Mouse (Mus musculus) forebrain, embryonic 14.5 days (tissue): Measurements from ENCODE around the gene Mob2. TPM values are rescaled to one million over a fixed set of nuclear protein-coding genes. Genes with fewer than 3 reads are reported as not detected.

Experiments used
- ATAC-seq: fragments of 200-750 bp; cut with Nextera tagmentation; 2 replicates; pipeline ENCODE4 v1.8.0; 2017; ENCODE audit warnings: mild to moderate bottlenecking, moderate library complexity
- DNase-seq: peaks from one replicate; pipeline ENCODE4 v3.0.0-alpha.2; 2015; ENCODE audit warnings: low spot score
- H3K27ac ChIP-seq: fragments of 300-500 bp; sonication (generic); 2 replicates; pipeline ENCODE4 v1.5.1; 2014; ENCODE audit warnings: low read depth, mild to moderate bottlenecking, control low read depth, low read length, moderate library complexity
- H3K27me3 ChIP-seq: fragments of 300-500 bp; sonication (generic); replicated peaks from 2 replicates; pipeline ENCODE4 v1.6.1; 2014; ENCODE audit warnings: low read length, control low read depth, mixed read lengths; ENCODE audit not compliant: control insufficient read depth, insufficient read depth
- H3K36me3 ChIP-seq: fragments of 300-500 bp; sonication (generic); 2 replicates; pipeline ENCODE4 v1.6.1; 2014; ENCODE audit warnings: low read length, control low read depth; ENCODE audit not compliant: control insufficient read depth, insufficient read depth
- H3K4me1 ChIP-seq: fragments of 300-500 bp; sonication (generic); 2 replicates; pipeline ENCODE4 v1.6.1; 2014; ENCODE audit warnings: antibody characterized with exemption, low read length, control low read depth; ENCODE audit not compliant: control insufficient read depth, insufficient read depth
- H3K4me2 ChIP-seq: fragments of 300-500 bp; sonication (generic); 2 replicates; pipeline ENCODE4 v1.6.1; 2014; ENCODE audit warnings: mild to moderate bottlenecking, control low read depth, low read length
- H3K4me3 ChIP-seq: fragments of 300-500 bp; sonication (generic); 2 replicates; pipeline ENCODE4 v1.5.1; 2014; ENCODE audit warnings: low read depth, low read length, control low read depth
- H3K9ac ChIP-seq: fragments of 300-500 bp; sonication (generic); 2 replicates; pipeline ENCODE4 v1.6.1; 2014; ENCODE audit warnings: mild to moderate bottlenecking, low read length, control low read depth, moderate library complexity
- H3K9me3 ChIP-seq: fragments of 300-500 bp; sonication (generic); replicated peaks from 2 replicates; pipeline ENCODE4 v1.6.1; 2016; ENCODE audit warnings: low read length, control low read depth, mixed read lengths; ENCODE audit not compliant: control insufficient read depth
- WGBS: fragments of 180-500 bp; shearing (Covaris S2); extraction: QIAGEN DNeasy Blood & Tissue Kit; methylation state at CpG from one replicate; pipeline ENCODE4 v1.1.7; 2014; 5-methylcytosine and 5-hydroxymethylcytosine counted together
- polyA plus RNA-seq: library from polyadenylated mRNA; unstranded; fragments of >200 nt; fragmentation: Nextera tagmentation; extraction: Ambion mirVana; gene quantifications from 2 replicates; pipeline ENCODE4 v1.2.1, GENCODE M21; 2014

Gene Mob2
- polyA plus RNA-seq, 1 experiment from 2014 or later = 57.9 TPM

GRCm38 (mm10) chr7:142019699-142020098 is 41.2 kb downstream of the Mob2 start:
- Histone ChIP-seq H3K27ac (no peak overlapping the region), H3K4me1 (no peaks in the 10 kb centered on the region), H3K4me2 (no peak overlapping the region), H3K27me3 (no peaks in the 10 kb centered on the region), H3K36me3 (peaks cover 11% of the 10 kb centered on the region; the same call in 1 of the 2 replicates), H3K4me3 (no peak overlapping the region), H3K9me3 (no peaks in the 10 kb centered on the region), H3K9ac (no peak overlapping the region)
- ATAC-seq (no peak), DNase-seq (no peak)
- WGBS = 50% methylated on average over 2 of the region's 2 CpGs

- 64% methylated on average over 1 of the region's 1 CpGs for WGBS
- no peak overlapping the region for H3K4me3 ChIP-seq
- H3K27ac ChIP-seq = no peak overlapping the region
- H3K27me3 ChIP-seq = no peaks in the 10 kb centered on the region
- H3K36me3 ChIP-seq = peaks cover 25% of the 10 kb centered on the region
- no peak overlapping the region for H3K9ac ChIP-seq
- no peaks in the 10 kb centered on the region for H3K9me3 ChIP-seq
- no peaks in the 10 kb centered on the region for H3K4me1 ChIP-seq
- 0 out of 2 replicates have a peak, but pooled peaks have one; percentile 40 for ATAC-seq
- peak; percentile 58 for DNase-seq
- H3K4me2 ChIP-seq = no peak overlapping the region
Measured at GRCm38 (mm10) chr7:142016562-142016961, 44.3 kb downstream of the Mob2 start.

GRCm38 (mm10) chr7:142001597-142002340 is 59.1 kb downstream of the Mob2 start:
- Histone ChIP-seq H3K9ac (no peak overlapping the region), H3K27me3 (no peaks in the 10 kb centered on the region), H3K36me3 (peaks cover 88% of the 10 kb centered on the region), H3K4me3 (no peak overlapping the region), H3K4me1 (no peaks in the 10 kb centered on the region), H3K27ac (0 out of 2 replicates have a peak overlapping the region, but pooled peaks have one; percentile 9), H3K4me2 (no peak overlapping the region), H3K9me3 (no peaks in the 10 kb centered on the region)
- ATAC-seq (peak; percentile 28; the same call in 1 of the 2 replicates), DNase-seq (no peak)
- WGBS = 60% methylated on average over 22 of the region's 22 CpGs

GRCm38 (mm10) chr7:142000661-142001060 is 60.2 kb downstream of the Mob2 start:
- peaks cover 95% of the 10 kb centered on the region for H3K36me3 ChIP-seq
- H3K9ac ChIP-seq = no peak overlapping the region
- H3K27ac ChIP-seq = no peak overlapping the region; the same call in 1 of the 2 replicates
- no peaks in the 10 kb centered on the region for H3K27me3 ChIP-seq
- ATAC-seq (no peak), DNase-seq (no peak)
- H3K4me2 ChIP-seq = no peak overlapping the region
- H3K9me3 ChIP-seq = no peaks in the 10 kb centered on the region
- WGBS = 93% methylated on average over 3 of the region's 3 CpGs
- no peaks in the 10 kb centered on the region for H3K4me1 ChIP-seq
- H3K4me3 ChIP-seq = no peak overlapping the region

GRCm38 (mm10) chr7:141994121-141994520 is 66.7 kb downstream of the Mob2 start:
- no peak for ATAC-seq
- Histone ChIP-seq H3K36me3 (peaks cover 100% of the 10 kb centered on the region), H3K4me3 (no peak overlapping the region), H3K4me1 (no peaks in the 10 kb centered on the region), H3K27ac (no peak overlapping the region), H3K27me3 (no peaks in the 10 kb centered on the region), H3K9ac (no peak overlapping the region), H3K9me3 (no peaks in the 10 kb centered on the region), H3K4me2 (no peak overlapping the region)
- WGBS = 89% methylated on average over 4 of the region's 4 CpGs
- DNase-seq = no peak

- H3K4me3 ChIP-seq = no peak overlapping the region
- no peaks in the 10 kb centered on the region for H3K9me3 ChIP-seq
- DNase-seq (no peak), ATAC-seq (no peak)
- no peak overlapping the region for H3K4me2 ChIP-seq
- 74% methylated on average over 2 of the region's 2 CpGs for WGBS
- peaks cover 100% of the 10 kb centered on the region for H3K36me3 ChIP-seq
- H3K27me3 ChIP-seq = no peaks in the 10 kb centered on the region
- no peaks in the 10 kb centered on the region for H3K4me1 ChIP-seq
- no peak overlapping the region for H3K9ac ChIP-seq
- no peak overlapping the region for H3K27ac ChIP-seq
Measured at GRCm38 (mm10) chr7:141991183-141991582, 69.7 kb downstream of the Mob2 start.

- no peak overlapping the region for H3K9ac ChIP-seq
- H3K4me2 ChIP-seq = no peak overlapping the region
- 96% methylated on average over 7 of the region's 7 CpGs for WGBS
- no peaks in the 10 kb centered on the region for H3K9me3 ChIP-seq
- no peaks in the 10 kb centered on the region for H3K4me1 ChIP-seq
- H3K4me3 ChIP-seq = no peak overlapping the region
- DNase-seq (no peak), ATAC-seq (no peak)
- H3K27ac ChIP-seq = no peak overlapping the region
- H3K36me3 ChIP-seq = peaks cover 99% of the 10 kb centered on the region
- no peaks in the 10 kb centered on the region for H3K27me3 ChIP-seq
Measured at GRCm38 (mm10) chr7:141988314-141988806, 72.5 kb downstream of the Mob2 start.

GRCm38 (mm10) chr7:141981237-141981636 is 79.6 kb downstream of the Mob2 start:
- H3K9ac ChIP-seq = no peak overlapping the region
- H3K9me3 ChIP-seq = no peaks in the 10 kb centered on the region
- H3K4me2 ChIP-seq = no peak overlapping the region
- H3K4me3 ChIP-seq = no peak overlapping the region
- H3K27ac ChIP-seq = no peak overlapping the region
- peaks cover 6% of the 10 kb centered on the region for H3K4me1 ChIP-seq
- peaks cover 46% of the 10 kb centered on the region for H3K36me3 ChIP-seq
- no peak for ATAC-seq
- H3K27me3 ChIP-seq = no peaks in the 10 kb centered on the region
- DNase-seq = no peak
- 97% methylated on average over 7 of the region's 7 CpGs for WGBS

GRCm38 (mm10) chr7:141979247-141979646 is 81.6 kb downstream of the Mob2 start:
- peaks cover 6% of the 10 kb centered on the region for H3K4me1 ChIP-seq
- no peak overlapping the region for H3K4me3 ChIP-seq
- H3K9me3 ChIP-seq = no peaks in the 10 kb centered on the region
- 98% methylated on average over 4 of the region's 4 CpGs for WGBS
- H3K4me2 ChIP-seq = no peak overlapping the region
- H3K36me3 ChIP-seq = peaks cover 26% of the 10 kb centered on the region
- DNase-seq (no peak), ATAC-seq (no peak)
- H3K27me3 ChIP-seq = no peaks in the 10 kb centered on the region
- H3K27ac ChIP-seq = no peak overlapping the region
- H3K9ac ChIP-seq = no peak overlapping the region
